Mouse (Mus musculus) kidney, adult 2 months (tissue): ENCODE data around the gene Chd5.

Source experiments
- CTCF ChIP-seq: fragments of 200-500 bp; conservative IDR thresholded peaks from 2 replicates; pipeline ENCODE4 v1.5.1; 2011; ENCODE audit warnings: low read depth, mild to moderate bottlenecking, control low read depth, low read length, moderate library complexity, mixed read lengths; ENCODE audit not compliant: insufficient read depth, insufficient read length
- POLR2A ChIP-seq: fragments of 200-500 bp; IDR thresholded peaks from one replicate; pipeline ENCODE4 v1.6.1; 2011; ENCODE audit warnings: low read depth, low read length, control low read depth

GRCm38 (mm10) chr4:152423576-152423975 is 85.1 kb downstream of the Chd5 start:
- no peak for TF ChIP-seq CTCF
- TF ChIP-seq POLR2A, result no peak
